Mouse (Mus musculus) olfactory bulb, adult 2 months (tissue): ENCODE data around the gene Hsf2bp.

Experiments
- CTCF ChIP-seq: fragments of 200-500 bp; IDR thresholded peaks from 2 replicates; pipeline ENCODE4 v1.5.1; 2012; ENCODE audit warnings: low read depth, mild to moderate bottlenecking, low read length, moderate library complexity; ENCODE audit not compliant: insufficient read depth
- POLR2A ChIP-seq: fragments of 200-500 bp; IDR thresholded peaks from 2 replicates; pipeline ENCODE4 v1.6.1; 2012; ENCODE audit warnings: mild to moderate bottlenecking, low read depth, low read length, moderate library complexity; ENCODE audit not compliant: insufficient read depth

GRCm38 (mm10) chr17:31896311-31896710 lies 139.8 kb downstream of the Hsf2bp start:
- TF ChIP-seq CTCF (no peak), POLR2A (no peak)
